Mouse (Mus musculus) right cerebral cortex, postnatal 14 days (tissue): ENCODE results near the gene Rpl36al.
A peak's percentile ranks its signal among the peaks of the same experiment; 100 is the strongest.
"Not testable (repeated sequence)": the region's sequence is repeated elsewhere in the genome, so short reads cannot be mapped to it uniquely, and the experiment has no call there.

ENCODE experiments used
- DNase-seq: peaks from one replicate; pipeline ENCODE4 v3.0.0; 2022

Rpl36al gene

GRCm38 (mm10) chr12:69192637-69193036 is 8.8 kb upstream of the Rpl36al start:
- DNase-seq, result no peak

GRCm38 (mm10) chr12:69191396-69191795 is 7.5 kb upstream of the Rpl36al start:
- DNase-seq, result no peak

GRCm38 (mm10) chr12:69190522-69190921 is 6.6 kb upstream of the Rpl36al start:
- DNase-seq, result no peak

GRCm38 (mm10) chr12:69190074-69190473 is 6.2 kb upstream of the Rpl36al start:
- no peak for DNase-seq

- DNase-seq, result no peak
Measured at GRCm38 (mm10) chr12:69186811-69187471, 3.1 kb upstream of the Rpl36al start.

- DNase-seq, result no peak
Measured at GRCm38 (mm10) chr12:69185371-69185770, 1.5 kb upstream of the Rpl36al start.

GRCm38 (mm10) chr12:69184342-69185295 is 736 bp upstream of the Rpl36al start:
- DNase-seq, result peak; percentile 62

- no peak for DNase-seq
Measured at GRCm38 (mm10) chr12:69181800-69182199, 2.1 kb downstream of the Rpl36al start.

- DNase-seq, result no peak
Measured at GRCm38 (mm10) chr12:69179371-69179770, 4.5 kb downstream of the Rpl36al start.

- no peak for DNase-seq
Measured at GRCm38 (mm10) chr12:69177526-69177925, 6.4 kb downstream of the Rpl36al start.

GRCm38 (mm10) chr12:69175975-69176374 is 7.9 kb downstream of the Rpl36al start:
- DNase-seq, result no peak

GRCm38 (mm10) chr12:69171307-69171706 is 12.6 kb downstream of the Rpl36al start:
- DNase-seq, result no peak

GRCm38 (mm10) chr12:69168461-69169106 is 15.3 kb downstream of the Rpl36al start, which contains the start of gene Lrr1:
Gene Lrr1 (plus strand): TSS chr12:69168814.
- peak; percentile 82 for DNase-seq

GRCm38 (mm10) chr12:69167656-69168460 is 16.0 kb downstream of the Rpl36al start:
- no peak for DNase-seq

GRCm38 (mm10) chr12:69166861-69167581 is 16.9 kb downstream of the Rpl36al start:
- not testable (repeated sequence) for DNase-seq

GRCm38 (mm10) chr12:69164904-69165303 is 19.0 kb downstream of the Rpl36al start:
- no peak for DNase-seq

GRCm38 (mm10) chr12:69163586-69163985 is 20.3 kb downstream of the Rpl36al start:
- DNase-seq, result not testable (repeated sequence)

GRCm38 (mm10) chr12:69160677-69161076 is 23.2 kb downstream of the Rpl36al start:
- DNase-seq, result not testable (repeated sequence)

- DNase-seq, result no peak
Measured at GRCm38 (mm10) chr12:69159578-69159940, 24.3 kb downstream of the Rpl36al start.

GRCm38 (mm10) chr12:69158765-69159577 is 24.9 kb downstream of the Rpl36al start, which contains the start of gene Rps29:
Gene Rps29 (minus strand): TSS chr12:69159186.
- peak; percentile 96 for DNase-seq

GRCm38 (mm10) chr12:69158366-69158764 is 25.5 kb downstream of the Rpl36al start:
- DNase-seq, result no peak
